Mouse (Mus musculus) naive thymus-derived CD4-positive, alpha-beta T cell, adult 5 months (primary cell): ENCODE results near the gene Lrrc43. TPM values are rescaled to one million over a fixed set of nuclear protein-coding genes. Genes with fewer than 3 reads are reported as not detected.

ENCODE experiments used
- polyA plus RNA-seq: library from polyadenylated mRNA; unstranded; fragments of 100-300 nt; shearing (Covaris generic); gene quantifications from one replicate; pipeline ENCODE4 v1.2.1, GENCODE M21; 2017

The Lrrc43 gene
- not detected for polyA plus RNA-seq

DNA sequence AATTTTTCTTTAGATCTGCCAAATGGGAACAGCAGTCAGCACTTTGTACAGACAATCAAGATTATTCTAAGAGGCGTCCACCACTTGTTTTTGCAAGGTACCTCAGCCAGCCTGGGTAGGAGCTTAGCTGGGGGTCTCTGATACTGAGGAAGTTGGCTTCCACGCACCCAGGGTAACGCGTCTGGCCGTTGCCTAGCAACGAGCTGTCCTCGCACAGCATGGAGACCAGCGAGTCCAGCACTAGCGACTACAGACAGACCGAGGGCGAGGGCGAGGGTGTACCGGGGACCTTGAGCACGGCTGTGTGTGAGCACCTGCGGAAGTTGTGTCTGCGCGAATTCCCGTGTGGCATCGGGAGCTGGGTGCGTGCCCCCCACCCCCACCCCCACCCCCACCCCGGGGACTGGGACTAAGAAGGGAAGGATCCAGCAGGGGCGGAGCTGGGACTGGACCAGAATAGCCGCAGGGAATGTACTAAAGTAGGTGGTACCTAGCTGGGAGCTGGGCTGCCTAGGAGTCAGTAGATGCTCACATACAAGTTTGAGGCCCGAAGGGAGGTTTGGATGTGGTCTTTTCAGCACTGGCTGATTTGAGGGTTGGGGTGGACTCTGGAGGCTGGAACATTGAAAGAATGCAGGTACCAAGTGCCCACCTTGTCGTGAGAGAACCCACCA is at the start of gene Lrrc43, which contains the start of gene Il31:
TSS of gene Lrrc43 (plus strand) at position 194 of the 674 bp plus-strand sequence.
TSS of gene Il31 (minus strand) at position 378 of the 674 bp plus-strand sequence.

DNA sequence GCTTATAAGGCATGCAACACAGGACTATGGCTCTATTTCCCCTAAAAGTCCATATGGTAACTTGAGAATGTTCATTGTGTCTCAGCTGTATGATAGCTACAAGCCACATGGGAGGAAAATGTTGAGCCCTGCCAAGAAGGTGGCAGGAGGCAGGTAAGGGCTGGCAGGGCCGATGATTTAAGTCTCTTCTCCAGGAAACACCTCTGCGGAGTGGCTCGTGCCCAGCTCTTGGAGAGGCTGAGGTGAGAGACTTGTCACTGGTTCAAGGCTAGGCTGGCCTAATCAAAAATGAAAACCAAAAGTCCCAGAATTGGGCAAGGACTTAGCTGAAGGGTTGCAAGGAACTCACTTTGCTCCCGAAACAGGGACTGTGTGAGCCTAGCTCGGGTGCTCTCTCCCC is 21.1 kb downstream of the Lrrc43 start, which contains the start of gene B3gnt4:
TSS of gene B3gnt4 (plus strand) at position 301 of the 400 bp plus-strand sequence.

DNA sequence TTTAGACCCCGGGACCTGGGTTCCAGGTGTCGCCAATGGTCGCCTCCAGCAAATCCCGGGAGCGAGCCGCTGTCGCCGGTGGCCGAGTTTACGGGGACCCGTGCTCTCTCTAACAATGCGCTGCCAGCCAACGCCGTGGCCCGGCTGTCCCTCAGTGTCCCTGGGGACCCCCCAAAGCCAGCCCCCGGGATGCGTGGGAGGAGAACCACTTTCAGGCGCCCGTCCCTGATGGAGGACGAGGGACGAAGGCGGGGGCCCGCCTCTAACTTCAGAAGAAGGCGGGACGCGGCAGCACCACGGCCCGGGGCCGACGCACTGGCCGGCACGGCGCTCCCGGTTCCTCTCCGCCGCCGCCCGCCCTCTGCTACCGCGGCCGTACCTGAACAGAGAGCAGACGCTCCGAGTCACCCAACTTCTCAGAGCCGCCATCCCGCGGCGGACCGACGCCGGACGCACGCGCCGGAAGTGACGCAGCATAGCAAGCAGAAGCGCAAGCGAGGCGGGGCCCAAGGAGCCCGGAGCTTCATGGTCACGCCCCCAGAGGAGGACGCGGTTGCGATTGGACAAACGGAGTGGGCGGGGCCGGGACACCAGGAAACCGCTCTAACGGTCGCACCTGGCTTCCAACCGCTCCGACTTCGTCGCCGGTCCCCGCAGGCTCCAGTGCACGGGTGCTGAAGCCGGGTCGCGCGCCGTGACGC is 34.7 kb downstream of the Lrrc43 start, which contains the start of gene Diablo:
TSS of gene Diablo (minus strand) at position 485 of the 701 bp plus-strand sequence.

DNA sequence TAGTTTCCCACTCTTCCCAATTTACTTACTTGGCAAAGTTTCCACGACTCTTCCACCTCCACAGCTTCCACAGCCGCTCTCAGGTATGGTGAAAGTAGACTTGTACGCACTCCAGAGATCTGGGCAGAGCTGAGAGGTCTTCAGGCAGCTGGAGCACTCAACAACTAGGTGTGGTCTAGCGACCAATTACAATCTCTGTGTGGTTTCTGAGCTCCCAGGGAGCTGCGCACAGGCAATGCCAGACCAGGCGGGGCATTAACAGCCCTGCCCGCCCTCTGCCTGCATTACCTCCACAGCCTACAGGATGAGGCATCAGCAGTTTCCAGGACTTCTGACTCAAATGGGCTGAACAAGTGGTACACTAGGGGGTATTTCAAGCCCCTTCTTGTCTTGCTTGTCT is 36.2 kb downstream of the Lrrc43 start, which contains the start of gene Gm49027:
TSS of gene Gm49027 (minus strand) at position 208 of the 400 bp plus-strand sequence.

Other genes with a start within 250 kb of the Lrrc43 start
- 1.1 TPM for gene Wdr66, start 237.2 kb upstream of the Lrrc43 start, polyA plus RNA-seq
- gene Bcl7a, start 145.5 kb upstream of the Lrrc43 start, polyA plus RNA-seq: 5.7 TPM
- 78.5 TPM for gene Mlxip, start 94.5 kb upstream of the Lrrc43 start, polyA plus RNA-seq
- gene Il31, start 184 bp downstream of the Lrrc43 start, polyA plus RNA-seq: not detected
- 0.27 TPM for gene B3gnt4, start 21.2 kb downstream of the Lrrc43 start, polyA plus RNA-seq
- 94.6 TPM for gene Diablo, start 34.9 kb downstream of the Lrrc43 start, polyA plus RNA-seq
- not detected for gene Gm49027, start 36.2 kb downstream of the Lrrc43 start, polyA plus RNA-seq
- gene Vps33a, start 83.7 kb downstream of the Lrrc43 start, polyA plus RNA-seq: 45.0 TPM
- gene Clip1, start 195.3 kb downstream of the Lrrc43 start, polyA plus RNA-seq: 196 TPM
- 75.6 TPM for gene Zcchc8, start 231.8 kb downstream of the Lrrc43 start, polyA plus RNA-seq